Mouse (Mus musculus): Measurements from ENCODE around the gene Wdr60.
A peak's percentile ranks its signal among the peaks of the same experiment; 100 is the strongest.

Wdr60 gene

GRCm38 (mm10) chr12:116182376-116182775, 80.4 kb downstream of the Wdr60 start:
- no peaks in the 10 kb centered on the region for H3K27me3 ChIP-seq (ENCODE audit: control insufficient read depth, insufficient read depth, low read length, poor library complexity, severe bottlenecking)
- no peak for DNase-seq (ENCODE audit: low read depth, low spot score)
- H3K36me3 ChIP-seq (ENCODE audit: control insufficient read depth, insufficient read depth, low read length, poor library complexity, severe bottlenecking): no peaks in the 10 kb centered on the region

- Histone ChIP-seq H3K27me3 (ENCODE audit: control insufficient read depth, insufficient read depth, low read length, poor library complexity, severe bottlenecking) (no peaks in the 10 kb centered on the region), H3K36me3 (ENCODE audit: control insufficient read depth, insufficient read depth, low read length, poor library complexity, severe bottlenecking) (no peaks in the 10 kb centered on the region)
- no peak for DNase-seq (ENCODE audit: low read depth, low spot score)
Measured at GRCm38 (mm10) chr12:116181436-116182050, 81.3 kb downstream of the Wdr60 start.

- no peaks in the 10 kb centered on the region for H3K27me3 ChIP-seq (ENCODE audit: control insufficient read depth, insufficient read depth, low read length, poor library complexity, severe bottlenecking)
- DNase-seq (ENCODE audit: low read depth, low spot score): peak; percentile 51
- H3K36me3 ChIP-seq (ENCODE audit: control insufficient read depth, insufficient read depth, low read length, poor library complexity, severe bottlenecking): no peaks in the 10 kb centered on the region
Measured at GRCm38 (mm10) chr12:116176930-116177329, 85.9 kb downstream of the Wdr60 start.

GRCm38 (mm10) chr12:116169666-116170065, 93.2 kb downstream of the Wdr60 start:
- DNase-seq (ENCODE audit: low read depth, low spot score): no peak
- Histone ChIP-seq H3K27me3 (ENCODE audit: control insufficient read depth, insufficient read depth, low read length, poor library complexity, severe bottlenecking) (no peaks in the 10 kb centered on the region), H3K36me3 (ENCODE audit: control insufficient read depth, insufficient read depth, low read length, poor library complexity, severe bottlenecking) (no peaks in the 10 kb centered on the region)

- H3K36me3 ChIP-seq (ENCODE audit: control insufficient read depth, insufficient read depth, low read length, poor library complexity, severe bottlenecking): no peaks in the 10 kb centered on the region
- no peaks in the 10 kb centered on the region for H3K27me3 ChIP-seq (ENCODE audit: control insufficient read depth, insufficient read depth, low read length, poor library complexity, severe bottlenecking)
- DNase-seq (ENCODE audit: low read depth, low spot score): no peak
Measured at GRCm38 (mm10) chr12:116165368-116165767, 97.5 kb downstream of the Wdr60 start.

- Histone ChIP-seq H3K36me3 (ENCODE audit: control insufficient read depth, insufficient read depth, low read length, poor library complexity, severe bottlenecking) (no peaks in the 10 kb centered on the region), H3K27me3 (ENCODE audit: control insufficient read depth, insufficient read depth, low read length, poor library complexity, severe bottlenecking) (no peaks in the 10 kb centered on the region)
- DNase-seq (ENCODE audit: low read depth, low spot score): no peak
Measured at GRCm38 (mm10) chr12:116159695-116160094, 103.1 kb downstream of the Wdr60 start.

- no peaks in the 10 kb centered on the region for H3K27me3 ChIP-seq (ENCODE audit: control insufficient read depth, insufficient read depth, low read length, poor library complexity, severe bottlenecking)
- no peaks in the 10 kb centered on the region for H3K36me3 ChIP-seq (ENCODE audit: control insufficient read depth, insufficient read depth, low read length, poor library complexity, severe bottlenecking)
- no peak for DNase-seq (ENCODE audit: low read depth, low spot score)
Measured at GRCm38 (mm10) chr12:116159223-116159622, 103.6 kb downstream of the Wdr60 start.

- no peak for DNase-seq (ENCODE audit: low read depth, low spot score)
- H3K36me3 ChIP-seq (ENCODE audit: control insufficient read depth, insufficient read depth, low read length, poor library complexity, severe bottlenecking): no peaks in the 10 kb centered on the region
- no peaks in the 10 kb centered on the region for H3K27me3 ChIP-seq (ENCODE audit: control insufficient read depth, insufficient read depth, low read length, poor library complexity, severe bottlenecking)
Measured at GRCm38 (mm10) chr12:116156792-116157532, 105.9 kb downstream of the Wdr60 start.
